ENCODE assay signal across 7 mouse cellular contexts in genomic region chr9:107769445-107770000, GRCm38 (mm10). TPM values are rescaled to one million over a fixed set of nuclear protein-coding genes. Genes with fewer than 3 reads are reported as not detected.
DNase-seq lines count a peak whose midpoint lies in the region; ATAC-seq and TF ChIP-seq lines count a peak whose summit lies in the region.

No protein-coding gene starts in this region.

- ATAC-seq in embryonic facial prominence, embryonic 15.5 days (ENCODE audit: insufficient number of reproducible peaks, low FRiP score, low TSS enrichment, low read depth): no peak
- no peak for ATAC-seq in limb, embryonic 13.5 days (ENCODE audit: low FRiP score, low read depth)

- peak overlapping the region; percentile 87; the same call in 1 of the 2 replicates for H3K4me3 ChIP-seq in spleen, adult 2 months (ENCODE audit: extremely low read depth, insufficient read depth, insufficient read length)
- H3K4me3 ChIP-seq in embryonic facial prominence, embryonic 15.5 days (replicated peaks): peak overlapping the region; percentile 91
- peak overlapping the region; percentile 93 for H3K4me3 ChIP-seq in limb, embryonic 13.5 days
- H3K4me3 ChIP-seq in thymus, adult 2 months (ENCODE audit: control insufficient read depth, insufficient read depth, low read length): no peak overlapping the region

- 5% methylated on average over 4 of the region's 4 CpGs for WGBS in spleen, adult 2 months
- 12% methylated on average over 4 of the region's 4 CpGs for WGBS in embryonic facial prominence, embryonic 15.5 days
- 25% methylated on average over 4 of the region's 4 CpGs for WGBS in limb, embryonic 13.5 days
- WGBS in thymus, adult 2 months: 4% methylated on average over 4 of the region's 4 CpGs

- no peaks in the 10 kb centered on the region for H3K9me3 ChIP-seq in embryonic facial prominence, embryonic 15.5 days (replicated peaks)
- H3K9me3 ChIP-seq in limb, embryonic 13.5 days: no peaks in the 10 kb centered on the region

- peaks cover 39% of the 10 kb centered on the region for H3K36me3 ChIP-seq in spleen, adult 2 months (ENCODE audit: control insufficient read depth, insufficient read depth, low read length)
- H3K36me3 ChIP-seq in embryonic facial prominence, embryonic 15.5 days: peaks cover 62% of the 10 kb centered on the region
- peaks cover 67% of the 10 kb centered on the region for H3K36me3 ChIP-seq in limb, embryonic 13.5 days
- H3K36me3 ChIP-seq in thymus, adult 2 months (ENCODE audit: control insufficient read depth, insufficient read depth, low read length): peaks cover 52% of the 10 kb centered on the region

- no peak for TF ChIP-seq CTCF in spleen, adult 2 months (IDR thresholded peaks at IDR 0.05; ENCODE audit: extremely low read depth, insufficient read depth, insufficient read length, insufficient replicate concordance)
- TF ChIP-seq CTCF in thymus, adult 2 months (IDR thresholded peaks at IDR 0.05; ENCODE audit: borderline replicate concordance, control insufficient read depth, extremely low read depth, insufficient read depth, low read length, poor library complexity): no peak

- H3K4me1 ChIP-seq in spleen, adult 2 months (ENCODE audit: control insufficient read depth, insufficient read depth, insufficient read length): peaks cover 6% of the 10 kb centered on the region; the same call in 1 of the 2 replicates
- H3K4me1 ChIP-seq in embryonic facial prominence, embryonic 15.5 days: peaks cover 12% of the 10 kb centered on the region
- peaks cover 16% of the 10 kb centered on the region for H3K4me1 ChIP-seq in limb, embryonic 13.5 days
- H3K4me1 ChIP-seq in thymus, adult 2 months (replicated peaks; ENCODE audit: control insufficient read depth, insufficient read depth, low read length): peaks cover 3% of the 10 kb centered on the region; the same call in 1 of the 2 replicates

- peak overlapping the region; percentile 56 for H3K4me2 ChIP-seq in embryonic facial prominence, embryonic 15.5 days (replicated peaks)
- peak overlapping the region; percentile 72 for H3K4me2 ChIP-seq in limb, embryonic 13.5 days (replicated peaks)

- H3K9ac ChIP-seq in embryonic facial prominence, embryonic 15.5 days: peak overlapping the region; percentile 97
- H3K9ac ChIP-seq in limb, embryonic 13.5 days: peak overlapping the region; percentile 98

- TF ChIP-seq POLR2A in spleen, adult 2 months (IDR thresholded peaks at IDR 0.05; ENCODE audit: low read depth, low read length): no peak
- TF ChIP-seq POLR2A in thymus, adult 2 months (IDR thresholded peaks at IDR 0.05; ENCODE audit: control insufficient read depth, extremely low read depth, insufficient read depth, low read length, poor library complexity): no peak

- DNase-seq in spleen, adult 2 months (ENCODE audit: low read depth in 1 of 2, low spot score in 2 of 2): peak in 1 of 2 experiments; percentile 7
- no peak for DNase-seq in spleen, postnatal 14 days (ENCODE audit: low spot score in 2 of 2)
- no peak for DNase-seq in adrenal gland, postnatal 36 days
- no peak for DNase-seq in gastrocnemius, postnatal 4 days (ENCODE audit: low spot score in 2 of 2)
- DNase-seq in thymus, adult 2 months: no peak

- no peaks in the 10 kb centered on the region for H3K27me3 ChIP-seq in spleen, adult 2 months (ENCODE audit: control insufficient read depth, insufficient read depth, low read length)
- H3K27me3 ChIP-seq in embryonic facial prominence, embryonic 15.5 days: no peaks in the 10 kb centered on the region
- no peaks in the 10 kb centered on the region for H3K27me3 ChIP-seq in limb, embryonic 13.5 days
- no peaks in the 10 kb centered on the region for H3K27me3 ChIP-seq in thymus, adult 2 months (ENCODE audit: control insufficient read depth, insufficient read depth, low read length)

- no peak overlapping the region for H3K27ac ChIP-seq in spleen, adult 2 months (ENCODE audit: insufficient read depth, low read length)
- no peak overlapping the region for H3K27ac ChIP-seq in embryonic facial prominence, embryonic 15.5 days (replicated peaks)
- H3K27ac ChIP-seq in limb, embryonic 13.5 days: no peak overlapping the region
- no peak overlapping the region for H3K27ac ChIP-seq in thymus, adult 2 months (ENCODE audit: control insufficient read depth, insufficient read depth, low read length)

RNA-seq across cellular contexts. Expression of gene Rbm5, which starts 1.3 kb away (rescaled TPM):
- polyA plus RNA-seq in spleen, adult 2 months (2012; rRNA removed): 70.3 and 76.0 TPM in 2 replicates
- polyA plus RNA-seq in embryonic facial prominence, embryonic 15.5 days (2015; fragmentation: Nextera tagmentation; extraction: Ambion mirVana): 198 and 218 TPM in 2 replicates
- polyA plus RNA-seq in limb, embryonic 13.5 days (2015; fragmentation: Nextera tagmentation; extraction: Ambion mirVana): 257 and 270 TPM in 2 replicates
- 100 to 1,000 TPM in 1 of 2 experiments, 10 to 100 TPM in 1; 91.6 to 126 TPM for total RNA-seq in adrenal gland, postnatal 36 days (2021)
- total RNA-seq in gastrocnemius, postnatal 4 days (2021): 100 to 1,000 TPM in 1 of 2 experiments, 10 to 100 TPM in 1; 73.6 to 101 TPM
- polyA plus RNA-seq in thymus, adult 2 months (2012; rRNA removed): 176 and 197 TPM in 2 replicates

RNA-seq across cellular contexts. Expression of gene Sema3f, which starts 59.2 kb away (rescaled TPM):
- 61.1 and 61.6 TPM in 2 replicates for polyA plus RNA-seq in spleen, adult 2 months (2012; rRNA removed)
- polyA plus RNA-seq in embryonic facial prominence, embryonic 15.5 days (2015; fragmentation: Nextera tagmentation; extraction: Ambion mirVana): 40.6 and 44.6 TPM in 2 replicates
- 31.8 and 32.1 TPM in 2 replicates for polyA plus RNA-seq in limb, embryonic 13.5 days (2015; fragmentation: Nextera tagmentation; extraction: Ambion mirVana)
- total RNA-seq in adrenal gland, postnatal 36 days (2021): 10 to 100 TPM; 22.6 to 41.3 TPM
- total RNA-seq in gastrocnemius, postnatal 4 days (2021): 10 to 100 TPM; 26.4 to 27.2 TPM
- polyA plus RNA-seq in thymus, adult 2 months (2012; rRNA removed): 35.5 and 41.3 TPM in 2 replicates
